Mouse (Mus musculus) right cerebral cortex, adult 2 months (tissue): ENCODE data around the gene Grm1.
A peak's percentile ranks its signal among the peaks of the same experiment; 100 is the strongest.

ENCODE experiments used
- DNase-seq, 2 experiments: peaks; one replicate each; pipeline ENCODE4 v3.0.0; 2021 to 2022; ENCODE audit warnings: low spot score in 2 of 2

Grm1 gene

DNA sequence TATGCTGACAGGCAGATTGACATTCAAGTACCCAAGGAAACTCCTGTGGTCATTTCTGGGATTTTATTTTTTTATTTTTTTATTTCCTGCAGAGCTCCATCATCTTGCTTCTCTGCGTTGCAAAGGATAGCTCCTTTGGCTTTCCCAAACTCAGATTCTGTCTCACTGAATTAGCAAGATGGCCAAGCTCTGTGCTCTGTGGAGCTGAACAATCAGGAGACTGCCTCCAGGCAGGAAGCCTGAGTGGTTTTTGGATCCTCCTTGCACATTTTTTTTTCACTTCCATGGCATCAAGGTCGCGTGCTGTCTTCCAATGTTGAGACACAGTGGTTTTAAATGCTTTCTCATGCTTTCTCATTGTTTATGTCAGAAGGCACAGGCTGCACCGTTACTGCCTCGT lies 347.6 kb downstream of the Grm1 start:
- no peak for DNase-seq

- DNase-seq = no peak
These were observed 349.1 kb downstream of the Grm1 start for GRCm38 (mm10) chr10:10733092-10733491.

DNA sequence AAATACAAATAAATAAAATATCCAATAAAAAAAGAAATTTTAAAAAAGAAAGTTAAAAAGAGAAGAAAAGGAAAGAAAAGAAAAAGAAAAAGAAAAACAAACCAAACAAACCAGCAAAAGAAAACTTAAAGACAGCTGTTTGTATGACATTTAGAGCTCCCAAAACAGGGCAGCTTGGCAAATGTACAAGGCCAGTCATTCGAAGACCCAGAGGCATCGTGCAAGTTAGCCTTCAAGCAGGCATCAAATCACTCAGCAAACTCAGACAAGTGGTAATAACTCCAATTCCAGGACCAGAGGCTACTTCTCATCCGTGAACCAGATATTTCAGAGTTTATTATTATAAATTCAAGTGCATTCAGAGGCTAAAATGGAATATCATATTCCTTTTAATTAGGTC lies 355.7 kb downstream of the Grm1 start:
- DNase-seq = no peak

DNA sequence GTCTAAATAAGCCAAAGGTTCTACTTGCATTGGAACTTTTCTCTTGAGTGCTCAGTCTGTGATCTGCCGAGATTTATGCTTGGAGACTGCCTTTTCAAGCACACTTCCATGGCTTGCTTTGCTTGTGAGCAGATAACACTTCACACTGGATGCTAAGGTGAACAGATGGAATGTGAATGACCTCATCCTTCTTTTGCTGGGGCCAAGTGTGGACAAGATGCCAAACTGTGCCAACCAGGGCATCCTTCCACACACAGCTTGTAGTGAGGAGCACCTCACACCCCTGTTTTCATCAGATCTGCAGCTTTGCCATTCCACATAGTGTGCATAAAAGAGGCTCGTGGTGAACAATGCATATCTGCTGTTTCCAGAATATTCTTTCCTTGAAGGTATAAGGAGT lies 371.3 kb downstream of the Grm1 start:
- no peak for DNase-seq

DNA sequence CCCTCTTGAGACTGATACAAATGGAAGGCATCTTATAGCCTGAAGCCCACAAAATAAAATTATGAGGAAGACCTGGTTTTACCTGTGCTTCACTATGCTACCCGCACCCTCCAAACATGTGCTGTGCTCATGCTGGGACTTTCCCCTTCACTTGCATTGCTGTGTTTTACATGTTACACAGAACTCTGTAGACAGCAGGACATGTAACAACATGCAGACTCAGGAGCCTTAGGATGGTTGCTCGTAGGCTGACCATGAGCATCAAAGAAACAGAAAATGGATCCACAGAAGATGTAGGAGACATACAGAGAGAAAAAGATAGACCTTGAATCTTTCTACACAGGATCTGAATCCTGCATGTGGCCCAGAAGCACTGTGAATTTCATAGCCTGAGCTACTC lies 371.8 kb downstream of the Grm1 start:
- no peak for DNase-seq

- no peak for DNase-seq
These were observed 374.1 kb downstream of the Grm1 start for GRCm38 (mm10) chr10:10708031-10708430.

DNA sequence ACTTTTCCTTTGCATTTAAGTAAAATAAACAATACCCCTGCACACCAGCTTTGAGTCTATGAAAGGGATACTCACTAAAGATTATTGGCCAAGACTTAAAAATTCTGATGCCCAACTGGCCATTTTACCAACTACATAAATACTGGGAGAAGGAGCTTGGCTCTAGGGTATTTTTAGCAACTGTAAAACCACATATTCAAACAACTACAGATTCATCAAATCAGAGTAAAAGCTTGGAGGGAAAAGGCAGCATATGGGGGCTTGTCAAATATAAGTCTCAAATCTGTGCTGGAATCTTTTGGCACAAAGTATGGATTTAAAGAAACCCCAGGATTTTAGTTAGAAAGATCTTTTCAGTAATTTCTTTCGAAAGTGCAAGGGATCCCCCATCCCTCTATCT lies 380.8 kb downstream of the Grm1 start:
- no peak for DNase-seq

DNA sequence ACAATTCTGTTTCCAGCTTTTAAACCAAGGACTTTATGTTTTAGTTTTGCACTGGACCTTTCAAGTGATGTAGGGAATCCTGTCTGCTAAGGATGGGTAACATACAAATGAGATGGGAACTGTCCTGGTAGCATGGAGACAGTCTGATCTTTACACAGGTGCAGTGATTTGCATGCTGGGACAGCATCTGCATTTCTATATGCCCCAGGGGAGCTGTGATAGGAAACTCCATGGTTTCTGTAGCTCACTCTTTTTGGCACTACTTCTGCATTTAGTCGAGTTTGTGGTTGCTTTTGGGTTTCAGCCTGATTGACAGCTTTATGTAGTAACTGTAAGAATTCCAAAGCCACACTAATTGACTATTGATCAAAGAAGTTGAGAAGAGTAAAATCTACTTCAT lies 381.3 kb downstream of the Grm1 start:
- no peak for DNase-seq

GRCm38 (mm10) chr10:10697497-10697896 lies 384.7 kb downstream of the Grm1 start:
- peak in 1 of 2 experiments; percentile 66 for DNase-seq

DNA sequence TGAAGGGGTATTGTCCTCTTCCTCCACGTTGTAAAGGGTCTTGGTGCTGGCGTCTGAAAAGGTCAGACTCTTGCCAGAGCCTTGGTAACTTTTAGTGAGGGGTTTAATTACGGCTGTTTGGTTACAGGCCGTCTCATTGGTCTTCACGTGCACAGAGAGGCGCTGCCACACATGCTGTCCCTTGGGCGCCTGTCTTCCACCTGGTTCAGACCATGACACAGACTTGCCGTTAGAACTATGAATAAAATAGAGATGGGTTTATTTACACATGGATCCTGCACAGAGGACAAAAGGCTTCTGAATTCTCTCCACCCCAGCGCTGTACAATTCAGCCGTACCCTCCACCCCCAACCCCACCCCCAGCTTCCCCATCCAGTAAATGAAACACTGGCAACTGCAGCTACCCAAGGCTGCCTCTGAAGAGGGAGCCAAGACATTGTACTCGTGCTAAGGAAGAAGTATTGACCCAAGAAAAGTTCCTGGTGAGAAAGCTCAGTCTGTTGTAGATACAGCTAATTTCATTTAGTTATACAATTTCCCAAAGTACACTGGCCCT lies 392.4 kb downstream of the Grm1 start:
- no peak for DNase-seq

- DNase-seq = peak; percentile 58 to 64
These were observed 393.1 kb downstream of the Grm1 start for GRCm38 (mm10) chr10:10688907-10689667.

- no peak for DNase-seq
These were observed 401.1 kb downstream of the Grm1 start, which contains the start of gene Gm10944 for GRCm38 (mm10) chr10:10681048-10681447. TSS of gene Gm10944 (plus strand) at chr10:10681348.

- no peak for DNase-seq
These were observed 422.2 kb downstream of the Grm1 start for GRCm38 (mm10) chr10:10659976-10660375.

- no peak for DNase-seq
These were observed 423.0 kb downstream of the Grm1 start for GRCm38 (mm10) chr10:10659161-10659560.

GRCm38 (mm10) chr10:10656621-10657020 lies 425.5 kb downstream of the Grm1 start:
- no peak for DNase-seq

DNA sequence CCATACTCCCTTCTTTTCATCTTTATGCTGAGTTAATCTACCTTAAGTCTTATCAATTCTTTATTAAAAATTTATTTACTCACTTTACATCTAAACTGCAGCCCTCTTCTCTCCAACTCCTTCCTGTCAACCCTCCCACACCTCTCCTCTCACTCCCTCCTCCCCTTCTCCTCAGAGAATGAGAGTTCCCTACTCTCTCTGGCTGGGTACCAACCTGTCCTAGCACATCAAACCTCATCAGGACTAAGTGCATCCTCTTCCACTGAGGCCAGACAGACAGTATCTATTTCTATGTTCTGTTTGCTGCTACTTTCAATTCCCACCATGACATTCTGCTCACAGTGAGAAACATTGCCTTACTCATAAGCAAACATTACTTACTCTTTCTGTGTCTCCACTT lies 426.2 kb downstream of the Grm1 start:
- no peak for DNase-seq
